Mouse (Mus musculus) neural tube, embryonic 14.5 days (tissue): ENCODE measurements around the gene Sh3gl2. TPM values are rescaled to one million over a fixed set of nuclear protein-coding genes. Genes with fewer than 3 reads are reported as not detected.

ENCODE experiments used
- ATAC-seq: fragments of 200-750 bp; cut with Nextera tagmentation; 2 replicates; pipeline ENCODE4 v1.8.0; 2017; ENCODE audit warnings: low read depth, mild to moderate bottlenecking, moderate TSS enrichment, moderate library complexity
- H3K27ac ChIP-seq: fragments of 300-500 bp; sonication (generic); 2 replicates; pipeline ENCODE4 v1.5.1; 2014; ENCODE audit warnings: low read depth, mild to moderate bottlenecking, control low read depth, low read length, moderate library complexity, mixed read lengths
- H3K27me3 ChIP-seq: fragments of 300-500 bp; sonication (generic); 2 replicates; pipeline ENCODE4 v1.6.1; 2014; ENCODE audit warnings: low read length; ENCODE audit not compliant: control insufficient read depth, insufficient read depth
- H3K36me3 ChIP-seq: fragments of 300-500 bp; sonication (generic); 2 replicates; pipeline ENCODE4 v1.6.1; 2014; ENCODE audit warnings: low read length, mixed read lengths; ENCODE audit not compliant: control insufficient read depth, insufficient read depth
- H3K4me1 ChIP-seq: fragments of 300-500 bp; sonication (generic); 2 replicates; pipeline ENCODE4 v1.6.1; 2014; ENCODE audit warnings: low read length; ENCODE audit not compliant: control insufficient read depth, insufficient read depth
- H3K4me2 ChIP-seq: fragments of 300-500 bp; sonication (generic); 2 replicates; pipeline ENCODE4 v1.6.1; 2014; ENCODE audit warnings: mild to moderate bottlenecking, low read depth, low read length, control low read depth
- H3K4me3 ChIP-seq: fragments of 300-500 bp; sonication (generic); 2 replicates; pipeline ENCODE4 v1.5.1; 2014; ENCODE audit warnings: low read depth, low read length, control low read depth, mixed read lengths
- H3K9ac ChIP-seq: fragments of 300-500 bp; sonication (generic); replicated peaks from 2 replicates; pipeline ENCODE4 v1.6.1; 2014; ENCODE audit warnings: low read depth, mild to moderate bottlenecking, control low read depth, low read length, mixed read lengths
- H3K9me3 ChIP-seq: fragments of 300-500 bp; sonication (generic); 2 replicates; pipeline ENCODE4 v1.6.1; 2016; ENCODE audit warnings: low read length; ENCODE audit not compliant: control insufficient read depth
- WGBS: fragments of 180-500 bp; shearing (Covaris S2); extraction: QIAGEN DNeasy Blood & Tissue Kit; methylation state at CpG from one replicate; pipeline ENCODE4 v1.1.7; 2014; 5-methylcytosine and 5-hydroxymethylcytosine counted together
- polyA plus RNA-seq: library from polyadenylated mRNA; unstranded; fragments of >200 nt; fragmentation: Nextera tagmentation; extraction: Ambion mirVana; gene quantifications from 2 replicates; pipeline ENCODE4 v1.2.1, GENCODE M21; 2014

The Sh3gl2 gene
- polyA plus RNA-seq, 1 experiment from 2014 or later: 123 TPM

- H3K27me3 ChIP-seq: no peaks in the 10 kb centered on the region
- WGBS: 52% methylated on average over 2 of the region's 2 CpGs
- H3K36me3 ChIP-seq: no peaks in the 10 kb centered on the region
- no peaks in the 10 kb centered on the region for H3K9me3 ChIP-seq
- ATAC-seq: peak; percentile 60; the same call in 1 of the 2 replicates
- H3K9ac ChIP-seq: no peak overlapping the region
- no peak overlapping the region for H3K4me3 ChIP-seq
- peaks cover 5% of the 10 kb centered on the region for H3K4me1 ChIP-seq
- no peak overlapping the region for H3K4me2 ChIP-seq
- H3K27ac ChIP-seq: no peak overlapping the region
Observed at GRCm38 (mm10) chr4:85250786-85251185, 45.9 kb downstream of the Sh3gl2 start.

- Histone ChIP-seq H3K9ac (no peak overlapping the region), H3K36me3 (no peaks in the 10 kb centered on the region), H3K4me3 (no peak overlapping the region), H3K27ac (no peak overlapping the region), H3K4me1 (peaks cover 5% of the 10 kb centered on the region), H3K9me3 (no peaks in the 10 kb centered on the region), H3K27me3 (no peaks in the 10 kb centered on the region), H3K4me2 (no peak overlapping the region)
- no peak for ATAC-seq
- 90% methylated on average over 8 of the region's 8 CpGs for WGBS
Observed at GRCm38 (mm10) chr4:85255771-85256389, 51.0 kb downstream of the Sh3gl2 start.

GRCm38 (mm10) chr4:85256461-85257202, 51.7 kb downstream of the Sh3gl2 start:
- Histone ChIP-seq H3K27ac (no peak overlapping the region), H3K9me3 (no peaks in the 10 kb centered on the region), H3K9ac (no peak overlapping the region), H3K4me3 (no peak overlapping the region), H3K4me2 (no peak overlapping the region), H3K4me1 (no peaks in the 10 kb centered on the region), H3K36me3 (no peaks in the 10 kb centered on the region), H3K27me3 (no peaks in the 10 kb centered on the region)
- WGBS: 42% methylated on average over 5 of the region's 5 CpGs
- peak; percentile 71 for ATAC-seq

- H3K27ac ChIP-seq: no peak overlapping the region
- H3K36me3 ChIP-seq: no peaks in the 10 kb centered on the region
- no peak overlapping the region for H3K9ac ChIP-seq
- H3K4me2 ChIP-seq: no peak overlapping the region
- WGBS: 65% methylated on average over 4 of the region's 4 CpGs
- no peak; the same call in 1 of the 2 replicates for ATAC-seq
- no peaks in the 10 kb centered on the region for H3K9me3 ChIP-seq
- no peak overlapping the region for H3K4me3 ChIP-seq
- no peaks in the 10 kb centered on the region for H3K4me1 ChIP-seq
- H3K27me3 ChIP-seq: no peaks in the 10 kb centered on the region
Observed at GRCm38 (mm10) chr4:85257771-85258341, 52.9 kb downstream of the Sh3gl2 start.

- no peaks in the 10 kb centered on the region for H3K27me3 ChIP-seq
- H3K9me3 ChIP-seq: no peaks in the 10 kb centered on the region
Observed at GRCm38 (mm10) chr4:85260687-85261658, 56.0 kb downstream of the Sh3gl2 start.

GRCm38 (mm10) chr4:85262146-85262545, 57.2 kb downstream of the Sh3gl2 start:
- 64% methylated on average over 6 of the region's 6 CpGs for WGBS
- Histone ChIP-seq H3K27me3 (no peaks in the 10 kb centered on the region), H3K9ac (no peak overlapping the region), H3K27ac (no peak overlapping the region), H3K9me3 (no peaks in the 10 kb centered on the region), H3K4me2 (no peak overlapping the region), H3K4me3 (no peak overlapping the region), H3K4me1 (no peaks in the 10 kb centered on the region), H3K36me3 (no peaks in the 10 kb centered on the region)
- no peak for ATAC-seq

More at GRCm38 (mm10) chr4:85260687-85261658, 56.0 kb downstream of the Sh3gl2 start:
- no peak for ATAC-seq
- H3K4me2 ChIP-seq: no peak overlapping the region
- H3K4me1 ChIP-seq: no peaks in the 10 kb centered on the region
- H3K4me3 ChIP-seq: no peak overlapping the region
- H3K9ac ChIP-seq: no peak overlapping the region
- WGBS: 74% methylated on average over 12 of the region's 12 CpGs
- H3K36me3 ChIP-seq: no peaks in the 10 kb centered on the region
- H3K27ac ChIP-seq: peak overlapping the region; percentile 17; the same call in 1 of the 2 replicates

- Histone ChIP-seq H3K4me2 (no peak overlapping the region), H3K36me3 (no peaks in the 10 kb centered on the region), H3K9ac (no peak overlapping the region), H3K27ac (no peak overlapping the region), H3K9me3 (no peaks in the 10 kb centered on the region), H3K4me3 (no peak overlapping the region), H3K27me3 (no peaks in the 10 kb centered on the region), H3K4me1 (no peaks in the 10 kb centered on the region)
- 88% methylated on average over 13 of the region's 13 CpGs for WGBS
- no peak for ATAC-seq
Observed at GRCm38 (mm10) chr4:85262606-85263005, 57.7 kb downstream of the Sh3gl2 start.

GRCm38 (mm10) chr4:85267456-85267855, 62.5 kb downstream of the Sh3gl2 start:
- no peak overlapping the region for H3K4me2 ChIP-seq
- 57% methylated on average over 2 of the region's 2 CpGs for WGBS
- H3K9ac ChIP-seq: no peak overlapping the region
- no peaks in the 10 kb centered on the region for H3K9me3 ChIP-seq
- H3K27ac ChIP-seq: no peak overlapping the region
- no peak for ATAC-seq
- H3K4me1 ChIP-seq: no peaks in the 10 kb centered on the region
- no peaks in the 10 kb centered on the region for H3K36me3 ChIP-seq
- no peaks in the 10 kb centered on the region for H3K27me3 ChIP-seq
- no peak overlapping the region for H3K4me3 ChIP-seq
